Mouse (Mus musculus): Measurements from ENCODE around the gene Csnk1g2. TPM values are rescaled to one million over a fixed set of nuclear protein-coding genes. Genes with fewer than 3 reads are reported as not detected.

The Csnk1g2 gene
- polyA plus RNA-seq (2012; rRNA removed; ENCODE audit: low replicate concordance) = 194 and 256 TPM in 2 replicates

GRCm38 (mm10) chr10:80622661-80623456 is at the start of gene Csnk1g2:
Csnk1g2 (plus strand) TSS chr10:80622838.

GRCm38 (mm10) chr10:80577195-80578130 is 45.2 kb upstream of the Csnk1g2 start, which contains the start of gene Klf16:
Klf16 (minus strand) TSS chr10:80577321.

GRCm38 (mm10) chr10:80589879-80590854 is 32.5 kb upstream of the Csnk1g2 start, which contains the start of gene Abhd17a:
Abhd17a (minus strand) TSS chr10:80590341.

GRCm38 (mm10) chr10:80602698-80603325 is 19.8 kb upstream of the Csnk1g2 start, which contains the start of the genes Scamp4 and Adat3:
Scamp4 (plus strand) TSS chr10:80602872.
Adat3 (plus strand) TSS chr10:80602880.

GRCm38 (mm10) chr10:80605721-80606120 is 16.9 kb upstream of the Csnk1g2 start, which contains the start of gene Gm49322:
Gm49322 (plus strand) TSS chr10:80606021.

GRCm38 (mm10) chr10:80656863-80657623 is 34.4 kb downstream of the Csnk1g2 start, which contains the start of gene Btbd2:
Btbd2 (minus strand) TSS chr10:80657071.

GRCm38 (mm10) chr10:80677942-80678436 is 55.4 kb downstream of the Csnk1g2 start, which contains the start of gene Mknk2:
Mknk2 (minus strand) TSS chr10:80678112.

Other genes starting within 250 kb of the Csnk1g2 start
- gene Mex3d, start 235.2 kb upstream of the Csnk1g2 start, polyA plus RNA-seq (2012; rRNA removed; ENCODE audit: low replicate concordance) = 13.6 and 24.5 TPM in 2 replicates
- 76.6 and 89.3 TPM in 2 replicates for gene Mbd3, start 223.3 kb upstream of the Csnk1g2 start, polyA plus RNA-seq (2012; rRNA removed; ENCODE audit: low replicate concordance)
- gene Uqcr11, start 216.0 kb upstream of the Csnk1g2 start, polyA plus RNA-seq (2012; rRNA removed; ENCODE audit: low replicate concordance) = 2,686 and 4,056 TPM in 2 replicates
- gene Tcf3, start 189.2 kb upstream of the Csnk1g2 start, polyA plus RNA-seq (2012; rRNA removed; ENCODE audit: low replicate concordance) = 95.5 and 98.0 TPM in 2 replicates
- gene Onecut3, start 128.0 kb upstream of the Csnk1g2 start, polyA plus RNA-seq (2012; rRNA removed; ENCODE audit: low replicate concordance) = 0.26 and 4.2 TPM in 2 replicates
- gene Atp8b3, start 83.7 kb upstream of the Csnk1g2 start, polyA plus RNA-seq (2012; rRNA removed; ENCODE audit: low replicate concordance) = 0.02 TPM in 1 of 2 replicates, not detected in the other
- gene Rexo1, start 61.3 kb upstream of the Csnk1g2 start, polyA plus RNA-seq (2012; rRNA removed; ENCODE audit: low replicate concordance) = 50.2 and 62.3 TPM in 2 replicates
- 22.7 and 36.3 TPM in 2 replicates for gene Klf16, start 45.5 kb upstream of the Csnk1g2 start, polyA plus RNA-seq (2012; rRNA removed; ENCODE audit: low replicate concordance)
- gene Abhd17a, start 32.5 kb upstream of the Csnk1g2 start, polyA plus RNA-seq (2012; rRNA removed; ENCODE audit: low replicate concordance) = 502 and 1,087 TPM in 2 replicates
- gene Scamp4, start 20.0 kb upstream of the Csnk1g2 start, polyA plus RNA-seq (2012; rRNA removed; ENCODE audit: low replicate concordance) = 164 and 176 TPM in 2 replicates
- gene Adat3, start 20.0 kb upstream of the Csnk1g2 start, polyA plus RNA-seq (2012; rRNA removed; ENCODE audit: low replicate concordance) = 23.9 and 33.1 TPM in 2 replicates
- gene Gm49322, start 16.8 kb upstream of the Csnk1g2 start, polyA plus RNA-seq (2012; rRNA removed; ENCODE audit: low replicate concordance) = 1.7 and 2.4 TPM in 2 replicates
- gene Btbd2, start 34.2 kb downstream of the Csnk1g2 start, polyA plus RNA-seq (2012; rRNA removed; ENCODE audit: low replicate concordance) = 70.9 and 83.2 TPM in 2 replicates
- gene Mknk2, start 55.3 kb downstream of the Csnk1g2 start, polyA plus RNA-seq (2012; rRNA removed; ENCODE audit: low replicate concordance) = 147 TPM in 2 replicates
- 28.1 and 37.8 TPM in 2 replicates for gene Mob3a, start 79.1 kb downstream of the Csnk1g2 start, polyA plus RNA-seq (2012; rRNA removed; ENCODE audit: low replicate concordance)
- gene Izumo4, start 79.3 kb downstream of the Csnk1g2 start, polyA plus RNA-seq (2012; rRNA removed; ENCODE audit: low replicate concordance) = 20.8 and 44.8 TPM in 2 replicates
- 80.7 and 89.3 TPM in 2 replicates for gene Ap3d1, start 119.4 kb downstream of the Csnk1g2 start, polyA plus RNA-seq (2012; rRNA removed; ENCODE audit: low replicate concordance)
- 53.5 and 58.4 TPM in 2 replicates for gene Dot1l, start 132.4 kb downstream of the Csnk1g2 start, polyA plus RNA-seq (2012; rRNA removed; ENCODE audit: low replicate concordance)
- gene Sf3a2, start 175.4 kb downstream of the Csnk1g2 start, polyA plus RNA-seq (2012; rRNA removed; ENCODE audit: low replicate concordance) = 50.6 and 68.2 TPM in 2 replicates
- 44.6 and 62.2 TPM in 2 replicates for gene Plekhj1, start 175.8 kb downstream of the Csnk1g2 start, polyA plus RNA-seq (2012; rRNA removed; ENCODE audit: low replicate concordance)
- 0.54 and 2.5 TPM in 2 replicates for gene Amh, start 182.4 kb downstream of the Csnk1g2 start, polyA plus RNA-seq (2012; rRNA removed; ENCODE audit: low replicate concordance)
- gene Jsrp1, start 190.7 kb downstream of the Csnk1g2 start, polyA plus RNA-seq (2012; rRNA removed; ENCODE audit: low replicate concordance) = not detected in 2 replicates
- 955 and 1,664 TPM in 2 replicates for gene Oaz1, start 203.8 kb downstream of the Csnk1g2 start, polyA plus RNA-seq (2012; rRNA removed; ENCODE audit: low replicate concordance)
- gene Lingo3, start 221.2 kb downstream of the Csnk1g2 start, polyA plus RNA-seq (2012; rRNA removed; ENCODE audit: low replicate concordance) = 0.02 and 0.07 TPM in 2 replicates
- 89.4 and 104 TPM in 2 replicates for gene Lsm7, start 232.4 kb downstream of the Csnk1g2 start, polyA plus RNA-seq (2012; rRNA removed; ENCODE audit: low replicate concordance)
- 80.9 and 86.1 TPM in 2 replicates for gene Sppl2b, start 232.4 kb downstream of the Csnk1g2 start, polyA plus RNA-seq (2012; rRNA removed; ENCODE audit: low replicate concordance)
- gene Tmprss9, start 249.0 kb downstream of the Csnk1g2 start, polyA plus RNA-seq (2012; rRNA removed; ENCODE audit: low replicate concordance) = 0.78 and 3.7 TPM in 2 replicates